Mouse (Mus musculus) lung, postnatal 10 days (tissue): ENCODE results near the gene Actr2.
"Not testable (repeated sequence)": the region's sequence is repeated elsewhere in the genome, so short reads cannot be mapped to it uniquely, and the experiment has no call there.

Experiments used
- DNase-seq: peaks from one replicate; pipeline ENCODE4 v3.0.0; 2021

Actr2 gene

DNA sequence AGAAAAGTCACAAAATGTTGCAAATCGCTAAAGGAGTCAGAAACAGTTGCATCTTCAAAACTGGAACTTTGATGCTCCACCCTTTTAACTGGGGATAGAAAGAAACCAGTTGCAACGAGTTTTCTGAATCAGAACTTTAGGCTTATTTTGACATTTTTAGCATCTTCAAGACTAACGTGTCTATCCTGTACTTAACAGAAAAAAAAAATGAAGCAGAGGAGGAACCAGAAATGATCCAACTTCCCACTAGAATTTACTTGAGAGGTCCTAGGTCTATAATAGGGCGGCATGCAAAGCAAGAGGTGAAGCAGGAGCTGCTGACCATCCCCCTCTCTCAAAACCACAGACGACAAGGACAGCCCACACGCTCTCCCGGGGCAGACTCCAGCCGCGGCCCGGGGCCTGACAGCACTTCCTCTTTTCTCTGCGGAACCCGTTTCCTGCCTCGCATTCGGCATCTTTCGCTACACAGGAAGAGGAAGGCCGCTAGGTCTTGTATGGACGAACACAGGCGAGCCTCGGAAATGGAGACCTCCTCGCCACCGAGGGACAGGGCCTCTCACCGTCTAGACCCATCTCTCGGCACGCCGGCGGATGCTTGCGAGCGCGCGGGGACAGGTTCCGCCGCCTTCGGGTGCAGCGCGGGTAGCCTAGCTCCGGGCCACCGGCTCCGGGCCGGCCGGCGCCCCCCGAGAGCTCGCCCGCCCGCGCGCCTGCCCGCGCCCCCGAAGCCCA lies 540 bp downstream of the Actr2 start:
- peak; percentile 87 for DNase-seq

DNA sequence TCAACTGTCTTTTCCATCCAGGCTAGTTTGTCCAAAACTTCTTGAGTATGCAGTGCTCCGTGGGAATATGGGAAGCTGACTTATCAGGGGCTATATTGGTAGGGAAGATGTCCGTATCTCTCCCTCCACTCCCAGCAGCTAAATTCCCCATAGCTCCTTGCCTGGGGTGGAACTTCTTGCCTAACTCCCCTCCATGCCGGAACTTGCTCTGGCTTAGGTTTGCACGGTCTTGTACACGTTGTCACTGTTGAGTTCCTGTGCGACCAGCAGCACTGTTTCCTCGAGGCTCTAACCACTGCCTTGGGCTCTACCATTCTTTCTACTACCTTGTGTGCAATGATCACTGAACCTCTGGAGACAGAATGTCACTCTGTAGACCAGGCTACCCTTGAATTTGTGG lies 4.6 kb downstream of the Actr2 start:
- no peak for DNase-seq

DNA sequence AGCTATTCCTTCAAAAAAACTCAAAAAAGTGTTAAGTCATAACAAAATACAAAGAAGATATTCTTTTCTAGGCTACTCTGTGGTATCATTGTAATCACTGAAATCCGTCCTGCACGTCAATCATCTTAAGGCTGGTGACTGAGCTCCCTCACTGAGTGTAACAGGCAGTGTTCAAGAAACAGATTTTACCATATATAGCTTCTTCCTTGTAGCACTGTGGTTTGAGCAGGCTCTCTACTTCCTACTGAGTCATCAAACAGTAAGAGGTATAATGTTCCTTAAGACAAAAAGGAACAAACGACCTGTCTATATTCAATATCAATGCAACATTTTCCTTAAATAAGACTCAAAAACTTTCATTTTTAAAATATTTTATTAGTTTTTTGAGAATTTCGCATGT lies 5.0 kb downstream of the Actr2 start:
- no peak for DNase-seq

DNA sequence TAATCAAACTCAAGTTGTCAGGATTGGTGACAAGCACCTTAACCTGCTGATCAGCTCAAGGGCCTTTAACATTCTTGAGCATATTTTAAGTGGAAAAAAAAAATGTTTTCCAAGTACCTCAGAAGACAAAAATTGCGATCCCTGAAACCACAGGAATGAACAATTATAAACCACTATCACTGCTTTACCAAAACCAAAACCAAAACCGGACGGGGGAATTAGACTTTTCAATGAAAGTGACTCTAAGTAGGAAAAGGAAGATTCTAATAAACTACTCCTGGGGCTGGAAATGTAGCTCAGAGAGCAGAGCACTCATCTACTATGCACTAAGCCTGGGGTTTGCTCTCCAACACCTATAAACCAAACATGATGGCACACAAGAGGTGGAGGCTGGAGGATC lies 5.8 kb downstream of the Actr2 start:
- DNase-seq = no peak

DNA sequence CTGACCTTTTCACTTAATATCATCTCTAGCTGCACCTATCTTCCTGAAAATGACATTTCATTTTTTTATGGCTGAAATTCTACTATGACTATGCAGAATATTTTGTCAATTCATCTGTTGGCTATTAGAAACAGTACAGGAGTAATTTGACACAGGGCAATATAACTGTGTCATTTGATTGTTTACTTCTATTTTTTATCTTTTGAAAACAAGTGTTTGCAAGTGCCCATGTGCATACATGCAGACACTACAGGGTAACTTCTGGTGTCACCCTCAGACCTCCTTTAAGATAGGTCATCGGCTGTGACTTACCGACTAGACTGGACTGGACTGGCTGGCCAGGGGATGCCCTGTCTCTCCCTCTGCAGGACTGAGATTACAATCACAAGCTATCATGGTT lies 8.8 kb downstream of the Actr2 start:
- DNase-seq = no peak

DNA sequence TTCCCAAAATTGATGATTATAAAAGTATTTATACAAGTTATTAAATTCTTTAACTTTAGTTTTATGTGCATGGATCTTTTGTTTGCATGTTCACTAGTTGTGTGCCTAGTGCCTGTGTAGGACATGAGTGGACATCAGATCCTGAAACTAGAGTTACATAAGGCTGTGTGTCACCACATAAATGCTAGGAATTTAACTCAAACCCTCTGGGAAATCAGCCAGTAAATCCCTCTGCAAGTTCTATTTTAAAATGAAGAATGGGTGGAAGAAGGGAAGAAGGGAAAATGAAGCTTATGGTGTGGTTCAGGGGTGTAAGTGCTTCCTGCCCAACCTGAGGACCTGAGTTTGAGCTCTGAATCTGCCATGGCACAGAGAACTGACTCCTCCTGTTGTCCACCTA lies 26.4 kb downstream of the Actr2 start:
- DNase-seq = no peak

DNA sequence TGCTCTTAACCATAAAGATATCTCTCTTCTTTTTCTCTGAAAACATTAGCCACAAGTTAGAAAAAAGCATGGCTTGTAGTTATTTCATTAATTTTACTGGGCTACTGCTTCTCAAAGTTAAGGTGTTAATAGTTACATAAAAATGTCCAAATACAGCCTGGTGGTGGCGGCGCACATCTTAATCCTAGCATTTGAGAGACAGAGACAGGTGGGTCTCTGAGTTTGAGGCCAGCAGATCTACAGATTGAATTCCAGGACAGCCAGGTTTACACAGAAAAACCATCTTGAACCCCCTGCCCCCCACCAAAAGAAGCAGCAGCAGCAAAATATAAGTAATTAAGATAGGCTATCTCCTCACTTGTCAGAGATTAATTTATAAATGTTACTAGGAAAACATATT lies 27.1 kb downstream of the Actr2 start:
- DNase-seq = no peak

DNA sequence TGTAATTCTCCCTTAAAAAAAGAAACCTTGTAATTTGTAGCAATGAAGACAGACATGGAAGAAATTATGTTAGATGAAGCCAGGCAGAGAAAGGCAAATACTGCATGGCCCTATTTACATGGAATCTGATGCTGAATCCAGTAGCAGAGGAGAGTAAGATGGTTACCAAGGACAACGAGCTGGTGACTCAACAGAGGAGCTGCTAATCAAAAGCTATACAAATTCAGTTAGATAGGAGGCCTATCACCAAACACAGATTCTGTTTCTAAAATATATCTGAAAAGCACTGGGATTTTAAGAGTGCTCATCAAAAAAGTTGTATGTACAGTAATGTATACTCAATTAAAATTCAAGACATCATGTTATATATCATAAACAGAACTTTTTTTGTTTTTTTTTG lies 37.3 kb downstream of the Actr2 start:
- DNase-seq = no peak

DNA sequence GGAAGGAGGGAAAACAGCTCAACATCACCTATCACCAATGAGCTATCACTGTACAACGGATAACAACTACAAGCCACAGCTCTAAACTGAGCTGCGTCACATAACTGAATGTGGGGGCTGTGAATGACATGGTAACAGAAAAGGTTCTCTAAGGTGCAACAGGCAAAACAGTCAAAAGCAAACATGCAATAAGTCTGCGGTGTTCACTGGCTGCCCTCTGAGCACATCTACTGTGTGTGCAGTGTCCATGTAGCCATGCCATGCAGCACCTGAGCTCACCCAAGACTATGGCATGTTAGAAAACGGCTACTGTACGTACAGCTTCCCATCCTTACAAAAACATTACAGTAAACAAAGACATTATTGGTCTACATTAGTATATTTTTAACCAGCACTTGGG lies 39.9 kb downstream of the Actr2 start:
- no peak for DNase-seq

DNA sequence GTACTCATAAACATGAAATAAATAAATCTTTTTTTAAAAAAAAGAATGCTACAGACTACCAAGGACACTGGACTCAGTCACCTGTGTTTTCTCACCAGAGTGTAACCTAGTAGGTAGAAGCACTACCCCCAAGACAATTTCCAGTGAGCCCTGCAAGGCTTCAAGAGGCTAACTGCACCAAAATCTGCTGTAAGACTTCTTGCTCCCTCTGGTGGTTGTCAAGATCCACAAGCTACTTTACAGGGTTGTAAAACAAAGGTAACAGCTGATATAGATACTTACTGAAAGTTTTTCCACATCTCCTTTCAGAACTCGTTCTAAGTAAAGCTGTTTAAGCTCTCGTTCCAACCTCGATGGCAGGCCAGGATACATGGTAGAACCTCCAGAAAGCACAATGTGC lies 40.5 kb downstream of the Actr2 start:
- DNase-seq = peak; percentile 53

DNA sequence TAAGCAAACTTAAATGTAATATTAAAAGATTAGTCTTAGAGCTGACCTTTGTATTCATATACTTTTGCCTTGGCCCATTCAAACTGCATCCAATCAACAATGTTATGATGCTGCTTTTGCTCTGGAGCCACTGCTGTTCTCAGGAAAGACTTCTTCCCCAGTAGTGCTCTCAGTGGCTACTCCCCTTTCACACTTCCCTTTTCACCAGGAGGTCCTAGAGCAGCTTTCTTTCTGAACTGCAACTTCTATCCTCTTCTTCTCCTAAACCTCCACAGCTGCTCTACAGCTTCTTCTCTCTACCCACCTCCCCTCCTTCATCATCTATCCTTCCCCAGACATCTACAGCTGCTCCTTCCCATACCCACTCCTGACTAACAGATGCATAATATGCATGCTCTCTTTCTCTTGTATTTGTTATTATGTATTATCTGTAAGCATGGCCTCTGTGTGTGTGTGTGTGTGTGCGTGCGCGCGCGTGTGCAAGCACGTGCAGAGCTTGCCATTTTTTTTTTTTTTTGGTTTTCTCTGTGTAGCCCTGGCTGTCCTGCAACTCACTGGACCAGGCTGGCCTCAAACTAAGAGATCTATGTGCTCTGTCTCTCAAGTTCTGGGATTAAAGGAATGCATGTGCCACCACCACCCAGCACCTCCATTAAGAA lies 44.2 kb downstream of the Actr2 start:
- no peak for DNase-seq

DNA sequence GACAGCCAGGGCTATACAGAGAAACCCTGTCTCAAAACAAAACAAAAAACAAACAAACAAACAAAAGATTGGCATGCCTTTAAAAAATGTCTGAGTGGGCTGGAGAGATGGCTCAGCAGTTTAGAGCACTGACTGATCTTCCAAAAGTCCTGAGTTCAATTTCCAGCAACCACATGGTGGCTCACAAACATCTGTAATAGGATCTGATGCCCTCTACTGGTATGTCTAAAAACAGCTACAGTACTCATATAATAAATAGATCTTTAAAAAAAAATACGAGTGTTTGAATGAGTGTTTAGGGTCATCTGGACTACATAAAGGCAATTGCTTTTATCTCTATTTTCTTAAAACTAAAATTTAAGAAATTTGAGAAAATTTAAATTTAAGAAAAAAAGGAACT lies 45.2 kb downstream of the Actr2 start:
- no peak for DNase-seq

DNA sequence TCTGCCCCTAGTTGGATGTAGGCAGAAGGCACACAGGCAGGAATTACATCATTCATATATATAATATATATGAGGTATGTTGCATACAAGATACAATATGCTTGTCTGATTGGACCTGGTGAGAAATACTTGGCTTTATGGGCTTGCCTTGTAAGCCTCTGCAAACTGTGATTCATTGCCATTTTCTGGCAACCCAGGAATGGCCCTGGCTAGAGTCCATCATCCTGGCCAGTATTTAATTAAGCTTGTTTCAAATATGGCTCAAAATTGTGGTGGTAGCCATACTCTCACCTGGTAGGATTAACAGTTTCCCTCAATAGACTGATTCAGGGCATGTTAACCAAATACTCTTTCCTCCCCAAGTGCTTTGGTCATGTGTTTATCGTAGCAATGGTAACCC lies 46.6 kb downstream of the Actr2 start:
- DNase-seq = no peak

DNA sequence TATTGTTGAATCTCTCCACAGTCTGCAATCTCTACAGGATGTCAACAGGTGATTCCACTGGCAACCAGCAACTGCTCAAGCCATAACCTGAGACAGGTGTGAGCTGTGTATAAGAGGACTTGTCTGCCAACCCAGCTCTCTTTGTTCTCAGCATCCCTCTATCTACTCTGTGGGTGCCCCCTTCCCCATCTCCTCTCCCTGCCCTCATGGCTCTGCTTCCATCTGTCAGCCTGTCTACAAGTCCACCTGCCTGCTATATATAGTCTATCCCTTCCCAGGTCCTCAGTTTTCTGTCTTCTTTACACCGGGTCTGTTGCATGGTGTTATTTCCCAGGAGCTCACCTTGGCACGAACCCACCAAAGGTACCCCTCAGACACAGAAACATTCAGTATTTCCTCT lies 47.8 kb downstream of the Actr2 start:
- no peak for DNase-seq

DNA sequence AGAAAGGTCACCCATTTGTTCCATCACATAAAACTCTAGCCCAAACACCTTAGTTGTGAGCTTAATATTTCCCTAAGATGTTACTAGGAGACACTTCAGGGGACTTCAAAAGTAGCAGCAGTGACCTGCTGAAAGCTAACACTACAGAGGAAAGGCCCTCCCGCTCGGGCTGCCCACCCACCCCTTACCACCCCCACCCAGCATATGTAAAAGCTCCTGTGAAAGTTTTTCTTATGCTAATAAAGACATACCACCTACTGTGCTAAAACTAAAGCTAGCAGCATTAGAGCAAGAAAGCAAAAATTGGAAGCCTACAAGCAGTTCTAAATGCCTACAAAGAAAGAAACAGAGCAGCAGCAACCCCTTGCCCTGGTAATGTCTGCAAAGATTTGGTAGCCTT lies 48.6 kb downstream of the Actr2 start:
- not testable (repeated sequence) for DNase-seq

DNA sequence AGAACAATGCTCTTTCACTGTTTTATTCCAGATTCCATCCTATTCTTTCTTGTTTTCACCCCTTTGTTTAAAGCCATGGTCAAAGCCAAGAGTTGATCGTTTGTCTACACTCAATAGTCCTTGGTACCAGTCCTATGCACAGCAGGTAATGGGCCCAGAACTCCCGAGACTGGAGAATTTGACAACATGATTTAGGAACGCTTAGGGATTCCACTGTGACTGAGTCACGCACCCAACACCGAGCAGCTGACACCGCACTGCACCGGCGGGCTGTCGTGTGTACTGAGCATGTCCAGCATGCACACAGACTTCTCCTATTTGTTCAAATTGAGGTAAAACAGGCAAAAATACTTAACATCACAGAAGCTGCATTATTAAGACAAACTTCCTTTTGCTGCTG lies 49.9 kb downstream of the Actr2 start:
- DNase-seq = not testable (repeated sequence)

DNA sequence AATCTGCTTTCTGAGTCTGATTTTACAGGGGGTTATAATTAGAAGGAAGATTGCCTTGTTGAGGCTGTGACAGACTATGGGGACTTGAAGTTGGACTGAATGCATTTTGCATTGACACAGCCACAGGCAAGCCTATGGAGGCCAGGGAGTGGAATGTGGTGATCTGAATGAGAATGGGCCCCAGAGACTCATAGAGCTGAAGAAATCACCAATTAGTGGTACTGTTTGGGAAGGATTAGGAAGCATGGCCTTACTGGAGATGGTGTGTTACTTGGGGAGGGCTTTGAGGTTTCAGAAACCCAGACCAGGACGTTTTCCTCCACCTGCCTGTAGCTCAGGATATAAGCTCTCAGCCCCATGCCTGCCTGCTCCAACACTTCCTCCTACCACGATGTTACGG lies 53.0 kb downstream of the Actr2 start:
- no peak for DNase-seq

DNA sequence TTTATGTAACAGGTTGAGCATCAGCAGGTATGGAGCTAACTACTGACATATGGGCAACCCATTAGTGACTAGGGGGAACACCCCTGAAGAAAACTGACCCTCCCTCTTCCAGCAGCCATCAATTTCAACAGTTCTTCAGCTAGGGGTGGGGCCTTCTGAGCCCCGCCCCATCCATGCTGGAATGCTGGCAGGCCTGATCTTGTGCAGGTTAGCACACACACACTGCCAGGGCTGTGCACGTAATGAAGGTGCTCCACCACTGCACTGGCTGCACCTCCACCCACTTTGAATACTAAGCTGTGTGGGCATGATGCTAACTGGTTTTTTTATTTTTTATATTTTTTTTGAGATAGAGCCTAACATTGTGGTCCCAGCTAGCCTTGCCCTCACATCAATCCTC lies 55.3 kb downstream of the Actr2 start:
- no peak for DNase-seq

DNA sequence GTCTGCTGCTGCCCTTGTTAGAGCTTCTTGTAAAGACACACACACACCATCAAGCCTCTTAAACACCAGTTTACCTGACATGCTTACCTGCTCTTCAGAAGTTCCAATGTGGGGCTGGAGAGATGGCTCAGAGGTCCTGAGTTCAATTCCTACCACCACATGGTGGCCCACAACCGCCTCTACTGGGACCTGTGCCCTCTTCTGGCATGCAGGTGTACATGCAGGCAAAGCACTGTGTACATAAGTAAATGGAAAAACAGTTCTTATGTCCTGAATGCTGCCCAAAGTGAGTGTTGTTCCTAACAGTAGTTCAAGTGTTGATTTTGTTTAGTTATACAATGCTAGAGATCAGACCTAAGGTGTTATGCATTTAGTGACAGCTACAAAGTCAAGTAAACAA lies 56.5 kb downstream of the Actr2 start:
- no peak for DNase-seq

DNA sequence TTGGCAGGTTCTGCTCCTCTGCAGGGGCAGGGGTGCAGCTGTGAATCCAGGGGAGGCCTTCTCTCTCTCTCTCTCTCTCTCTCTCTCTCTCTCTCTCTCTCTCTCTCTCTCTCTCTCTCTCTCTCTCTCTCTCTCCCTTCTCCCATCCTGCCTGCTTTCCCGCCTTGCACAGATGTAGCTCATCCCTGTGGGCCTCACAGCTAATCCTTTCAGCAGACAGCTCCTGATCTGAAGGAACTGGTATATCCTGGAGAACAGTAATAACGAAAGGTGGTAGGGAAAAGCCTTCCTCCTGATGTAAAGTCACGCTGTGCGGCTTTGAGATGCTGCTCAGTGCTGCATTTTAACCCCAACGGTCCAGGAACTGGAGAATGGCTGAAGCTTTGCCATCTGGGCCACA lies 58.1 kb downstream of the Actr2 start:
- DNase-seq = no peak

DNA sequence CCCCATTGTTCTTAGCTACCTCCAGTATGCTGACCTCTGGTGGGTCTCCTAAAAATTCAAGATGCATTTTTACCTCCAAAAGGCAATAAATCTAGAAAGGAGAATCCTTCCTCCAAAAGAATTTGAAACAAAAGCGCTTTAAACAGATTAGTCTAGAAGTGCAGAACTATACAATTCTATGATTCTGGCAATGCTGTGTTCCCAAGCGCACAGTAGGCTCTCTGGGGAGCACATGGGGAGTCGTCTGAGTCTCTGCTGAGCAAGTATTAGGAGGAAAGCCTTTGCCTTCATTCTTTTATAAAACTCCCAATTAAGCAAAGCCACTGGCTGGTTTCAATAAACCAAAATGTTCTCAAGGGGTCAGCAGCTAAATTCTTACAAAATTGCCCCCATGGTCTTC lies 58.8 kb downstream of the Actr2 start:
- DNase-seq = no peak

DNA sequence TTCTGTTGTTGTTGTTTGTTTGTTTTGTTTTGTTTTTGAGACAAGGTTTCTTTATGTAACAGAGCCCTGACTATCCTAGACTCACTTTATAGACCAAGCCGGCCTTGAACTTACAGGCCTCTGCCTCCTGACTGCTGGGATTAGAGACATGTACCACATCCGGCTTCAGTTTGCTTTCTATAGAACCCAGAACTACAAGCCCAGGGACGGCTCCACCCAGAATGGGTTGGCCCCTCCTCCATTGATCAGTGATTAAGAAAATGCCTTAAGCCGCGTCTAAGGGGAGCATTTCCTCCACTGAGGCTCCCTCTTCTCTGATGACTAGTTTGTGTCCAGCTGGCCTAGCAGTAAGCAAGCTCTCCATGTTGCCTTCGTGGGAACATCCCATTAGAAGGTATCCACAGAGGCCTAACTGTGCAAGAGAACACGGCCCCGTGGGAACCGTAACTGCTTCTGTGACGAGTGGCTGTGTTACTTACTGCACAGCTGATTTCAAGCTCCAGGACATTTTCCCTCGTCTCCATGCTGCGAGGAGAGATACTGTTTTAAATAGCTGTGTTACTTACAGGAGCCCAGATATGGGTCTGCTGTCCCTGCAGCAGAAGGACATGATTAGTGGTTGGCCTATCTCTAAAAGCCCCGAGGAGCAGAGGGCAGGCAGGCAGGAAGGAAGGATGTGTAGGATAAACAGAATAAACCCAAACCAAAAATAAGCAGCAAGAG lies 59.7 kb downstream of the Actr2 start:
- DNase-seq = no peak

DNA sequence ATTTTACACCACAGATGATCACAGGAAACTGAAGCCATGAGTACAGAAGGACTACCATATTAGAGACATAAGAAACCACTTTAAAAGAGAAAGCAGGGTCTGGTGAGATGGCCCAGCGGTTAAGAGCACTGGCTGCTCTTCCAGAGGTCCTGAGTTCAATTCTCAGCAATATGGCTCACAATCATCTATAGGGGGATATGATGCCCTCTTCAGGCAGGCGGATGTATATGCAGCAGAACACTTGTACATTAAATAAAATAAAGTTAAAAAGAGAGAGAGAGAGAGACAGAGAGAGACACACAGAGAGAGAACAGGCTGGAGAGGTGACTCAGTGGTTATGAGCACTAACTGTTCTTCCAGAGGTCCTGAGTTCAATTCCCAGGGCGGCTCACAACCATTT lies 67.1 kb downstream of the Actr2 start:
- DNase-seq = no peak

DNA sequence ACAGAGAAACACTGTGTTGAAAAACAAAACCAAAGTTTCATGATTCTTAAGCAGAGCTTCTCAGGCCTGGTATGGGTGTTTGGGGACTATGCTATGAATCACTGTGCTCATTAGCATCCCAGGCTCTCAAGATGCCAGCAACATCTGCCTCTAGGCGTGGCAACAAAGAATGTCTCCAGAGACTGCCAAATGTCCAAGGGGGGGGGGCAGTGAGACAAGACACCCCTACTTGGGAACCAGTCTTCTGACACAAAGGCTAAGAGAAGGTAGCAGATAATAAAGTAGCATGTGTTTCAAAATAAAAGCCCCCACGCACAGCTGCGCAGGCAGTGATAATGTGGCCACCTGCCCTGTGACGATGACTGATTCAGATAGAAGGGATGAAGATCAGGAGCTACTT lies 69.5 kb downstream of the Actr2 start:
- no peak for DNase-seq
